Mouse (Mus musculus) limb, embryonic 14.5 days (tissue): ENCODE measurements around the gene Zc2hc1b. TPM values are rescaled to one million over a fixed set of nuclear protein-coding genes. Genes with fewer than 3 reads are reported as not detected.
"Not testable (repeated sequence)": the region's sequence is repeated elsewhere in the genome, so short reads cannot be mapped to it uniquely, and the experiment has no call there.

ENCODE experiments used
- ATAC-seq: fragments of 200-750 bp; cut with Nextera tagmentation; 2 replicates; pipeline ENCODE4 v1.8.0; 2017; ENCODE audit warnings: low read depth, moderate number of reproducible peaks, moderate TSS enrichment; ENCODE audit not compliant: low FRiP score
- DNase-seq: peaks from one replicate; pipeline ENCODE4 v3.0.0-alpha.2; 2015; ENCODE audit warnings: low spot score
- H3K27ac ChIP-seq: fragments of 300-500 bp; sonication (generic); replicated peaks from 2 replicates; pipeline ENCODE4 v1.5.1; 2014; ENCODE audit warnings: low read depth, mild to moderate bottlenecking, low read length, moderate library complexity, mixed read lengths
- H3K27me3 ChIP-seq: fragments of 300-500 bp; sonication (generic); 2 replicates; pipeline ENCODE4 v1.6.1; 2014; ENCODE audit warnings: low read length, mixed read lengths; ENCODE audit not compliant: control insufficient read depth, insufficient read depth
- H3K36me3 ChIP-seq: fragments of 300-500 bp; sonication (generic); 2 replicates; pipeline ENCODE4 v1.6.1; 2014; ENCODE audit warnings: mild to moderate bottlenecking, low read length, moderate library complexity, mixed read lengths; ENCODE audit not compliant: control insufficient read depth, insufficient read depth
- H3K4me1 ChIP-seq: fragments of 300-500 bp; sonication (generic); 2 replicates; pipeline ENCODE4 v1.6.1; 2014; ENCODE audit warnings: antibody characterized with exemption, low read length, mixed read lengths; ENCODE audit not compliant: control insufficient read depth, insufficient read depth
- H3K4me2 ChIP-seq: fragments of 300-500 bp; sonication (generic); replicated peaks from 2 replicates; pipeline ENCODE4 v1.6.1; 2014; ENCODE audit warnings: low read depth, mild to moderate bottlenecking, low read length, moderate library complexity; ENCODE audit not compliant: severe bottlenecking
- H3K4me3 ChIP-seq: fragments of 300-500 bp; sonication (generic); replicated peaks from 2 replicates; pipeline ENCODE4 v1.5.1; 2014; ENCODE audit warnings: low read length
- H3K9ac ChIP-seq: fragments of 300-500 bp; sonication (generic); 2 replicates; pipeline ENCODE4 v1.6.1; 2014; ENCODE audit warnings: mild to moderate bottlenecking, low read depth, low read length, moderate library complexity; ENCODE audit not compliant: severe bottlenecking
- H3K9me3 ChIP-seq: fragments of 300-500 bp; sonication (generic); 2 replicates; pipeline ENCODE4 v1.6.1; 2016; ENCODE audit warnings: low read length; ENCODE audit not compliant: control insufficient read depth
- POLR2A ChIP-seq: fragments of 200-500 bp; IDR thresholded peaks from 2 replicates; pipeline ENCODE4 v1.8.0; 2012; ENCODE audit warnings: inconsistent platforms, mild to moderate bottlenecking, moderate library complexity, borderline replicate concordance; ENCODE audit not compliant: insufficient read depth, insufficient read length; ENCODE audit errors: extremely low read depth
- WGBS: fragments of 180-500 bp; shearing (Covaris S2); extraction: QIAGEN DNeasy Blood & Tissue Kit; methylation state at CpG from one replicate; pipeline ENCODE4 v1.1.7; 2014; 5-methylcytosine and 5-hydroxymethylcytosine counted together
- polyA plus RNA-seq, 2 experiments: library from polyadenylated mRNA; depleted of rRNA in 1 of 2; stranded (reverse) in 1 of 2; unstranded in 1 of 2; fragments of >200 nt; fragmentation: Nextera tagmentation in 1 of 2; extraction: Ambion mirVana in 1 of 2; gene quantifications; 2 replicates each; pipeline versions ENCODE4 v1.2.1 to v1.2.3; 2012 to 2014

Zc2hc1b gene
- polyA plus RNA-seq, 2 experiments: not detected

GRCm38 (mm10) chr10:13201741-13202293 is 24.0 kb upstream of the Zc2hc1b start:
- no peaks in the 10 kb centered on the region for H3K36me3 ChIP-seq
- no peaks in the 10 kb centered on the region for H3K9me3 ChIP-seq
- H3K9ac ChIP-seq: no peak overlapping the region
- H3K4me3 ChIP-seq: no peak overlapping the region
- H3K27me3 ChIP-seq: no peaks in the 10 kb centered on the region
- no peak overlapping the region for H3K4me2 ChIP-seq
- no peak for TF ChIP-seq POLR2A
- no peak for DNase-seq
- WGBS: 93% methylated on average over 6 of the region's 6 CpGs
- no peak for ATAC-seq
- H3K4me1 ChIP-seq: no peaks in the 10 kb centered on the region; the same call in 1 of the 2 replicates
- no peak overlapping the region for H3K27ac ChIP-seq

GRCm38 (mm10) chr10:13200862-13201261 is 23.0 kb upstream of the Zc2hc1b start:
- Histone ChIP-seq H3K9me3 (no peaks in the 10 kb centered on the region), H3K36me3 (no peaks in the 10 kb centered on the region), H3K27me3 (no peaks in the 10 kb centered on the region), H3K4me1 (no peaks in the 10 kb centered on the region; the same call in 1 of the 2 replicates), H3K4me2 (no peak overlapping the region), H3K4me3 (no peak overlapping the region), H3K9ac (no peak overlapping the region), H3K27ac (no peak overlapping the region)
- no peak for TF ChIP-seq POLR2A
- DNase-seq (no peak), ATAC-seq (no peak)
- 89% methylated on average over 3 of the region's 3 CpGs for WGBS

GRCm38 (mm10) chr10:13199234-13199633 is 21.4 kb upstream of the Zc2hc1b start:
- TF ChIP-seq POLR2A: no peak
- Histone ChIP-seq H3K4me1 (no peaks in the 10 kb centered on the region; the same call in 1 of the 2 replicates), H3K27me3 (no peaks in the 10 kb centered on the region), H3K27ac (no peak overlapping the region), H3K4me2 (no peak overlapping the region), H3K36me3 (no peaks in the 10 kb centered on the region), H3K9ac (no peak overlapping the region), H3K9me3 (no peaks in the 10 kb centered on the region), H3K4me3 (no peak overlapping the region)
- no peak for ATAC-seq
- 86% methylated on average over 1 of the region's 1 CpGs for WGBS
- no peak for DNase-seq

- WGBS: 56% methylated on average over 8 of the region's 8 CpGs
- Histone ChIP-seq H3K4me1 (peaks cover 4% of the 10 kb centered on the region; the same call in 1 of the 2 replicates), H3K9me3 (no peaks in the 10 kb centered on the region), H3K27ac (no peak overlapping the region), H3K4me3 (no peak overlapping the region), H3K9ac (no peak overlapping the region), H3K36me3 (no peaks in the 10 kb centered on the region), H3K27me3 (no peaks in the 10 kb centered on the region), H3K4me2 (no peak overlapping the region)
- no peak for TF ChIP-seq POLR2A
- ATAC-seq (peak; percentile 50), DNase-seq (peak; percentile 82)
These were observed 19.2 kb upstream of the Zc2hc1b start for GRCm38 (mm10) chr10:13196872-13197507.

- ATAC-seq: not testable (repeated sequence)
These were observed 15.7 kb upstream of the Zc2hc1b start for GRCm38 (mm10) chr10:13193496-13193895.

More at GRCm38 (mm10) chr10:13193496-13193895, 15.7 kb upstream of the Zc2hc1b start:
- 87% methylated on average over 7 of the region's 7 CpGs for WGBS
- H3K4me1 ChIP-seq, H3K9ac ChIP-seq, DNase-seq, H3K27ac ChIP-seq, H3K27me3 ChIP-seq, H3K9me3 ChIP-seq: not testable (repeated sequence)
- peak overlapping the region; percentile 88 for H3K4me3 ChIP-seq
- peaks cover 13% of the 10 kb centered on the region for H3K36me3 ChIP-seq
- peak overlapping the region; percentile 79; the same call in 1 of the 2 replicates for H3K4me2 ChIP-seq
